In the genomic region with DNA sequence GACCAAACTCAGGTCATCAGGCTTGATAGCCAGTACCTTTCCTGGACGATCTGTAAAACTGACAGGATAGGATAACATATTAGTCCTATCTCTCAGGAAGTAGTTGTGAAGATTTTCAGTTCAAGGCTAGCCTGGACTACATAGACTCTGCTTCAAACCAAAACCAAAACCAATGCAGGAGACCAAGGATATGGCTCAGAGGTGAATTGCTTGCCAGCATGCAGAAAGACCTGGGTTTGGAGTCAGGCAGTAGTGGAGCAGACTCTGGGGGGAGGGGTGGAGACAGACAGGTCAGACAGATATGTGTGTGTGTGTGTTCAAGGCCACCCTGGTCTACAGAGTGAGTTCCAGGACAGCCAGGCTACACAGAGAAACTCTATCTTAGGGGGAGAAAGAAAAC, we compare ENCODE assay signal across 22 mouse cellular contexts. TPM values are rescaled to one million over a fixed set of nuclear protein-coding genes. Genes with fewer than 3 reads are reported as not detected.
"Had no signal": no experiment of that assay in that cellular context is flagged by ENCODE, and none has a peak within 500 bp of the region (broad histone marks: within the 10 kb centered on the region; RNA-seq: fewer than 3 reads in every experiment).

No protein-coding gene starts in this region.

- H3K27me3 ChIP-seq: limb, embryonic 15.5 days; midbrain, embryonic 15.5 days; neural tube, embryonic 12.5 days had no signal

- H3K4me2 ChIP-seq: kidney, embryonic 15.5 days; limb, embryonic 12.5 days; limb, embryonic 15.5 days; lung, embryonic 14.5 days; midbrain, embryonic 12.5 days; midbrain, embryonic 15.5 days; neural tube, embryonic 12.5 days; neural tube, embryonic 15.5 days had no signal

- H3K36me3 ChIP-seq: kidney, embryonic 15.5 days; limb, embryonic 12.5 days; limb, embryonic 15.5 days; midbrain, embryonic 12.5 days; midbrain, embryonic 15.5 days; neural tube, embryonic 12.5 days; neural tube, embryonic 15.5 days had no signal

- H3K9ac ChIP-seq: kidney, embryonic 15.5 days; limb, embryonic 12.5 days; limb, embryonic 15.5 days; lung, embryonic 14.5 days; midbrain, embryonic 12.5 days; midbrain, embryonic 15.5 days; neural tube, embryonic 12.5 days; neural tube, embryonic 15.5 days had no signal

- H3K9me3 ChIP-seq: kidney, embryonic 15.5 days; limb, embryonic 12.5 days; limb, embryonic 15.5 days; midbrain, embryonic 12.5 days; midbrain, embryonic 15.5 days; neural tube, embryonic 12.5 days; neural tube, embryonic 15.5 days had no signal

- H3K27ac ChIP-seq: kidney, embryonic 15.5 days; limb, embryonic 12.5 days; limb, embryonic 15.5 days; macrophage; midbrain, embryonic 12.5 days; midbrain, embryonic 15.5 days; neural tube, embryonic 12.5 days; neural tube, embryonic 15.5 days had no signal

- H3K4me3 ChIP-seq: kidney, embryonic 15.5 days; limb, embryonic 12.5 days; limb, embryonic 15.5 days; midbrain, embryonic 12.5 days; midbrain, embryonic 15.5 days; neural tube, embryonic 12.5 days; neural tube, embryonic 15.5 days had no signal

- ATAC-seq: lung, postnatal 0 days; midbrain, embryonic 15.5 days had no signal

- DNase-seq: kidney, adult 11 months; kidney, adult 8-10 months; kidney, postnatal 10 days; kidney, postnatal 36 days; left cerebral cortex, postnatal 4 days; lung, embryonic 14.5 days; right cerebral cortex, adult 18-20 months; right cerebral cortex, postnatal 14 days; right cerebral cortex, postnatal 4 days; thymus, postnatal 25 days had no signal

RNA-seq across cellular contexts. Expression of a gene that starts 26.1 kb away (rescaled TPM):
- total RNA-seq: megakaryocyte, adult 5-6 weeks had no signal
- polyA plus RNA-seq: liver, embryonic 16.5 days; macrophage; thymus, postnatal 0 days had no signal
